Mouse (Mus musculus): ENCODE measurements around the gene Gpc6.
A peak's percentile ranks its signal among the peaks of the same experiment; 100 is the strongest.

Gpc6 gene

DNA sequence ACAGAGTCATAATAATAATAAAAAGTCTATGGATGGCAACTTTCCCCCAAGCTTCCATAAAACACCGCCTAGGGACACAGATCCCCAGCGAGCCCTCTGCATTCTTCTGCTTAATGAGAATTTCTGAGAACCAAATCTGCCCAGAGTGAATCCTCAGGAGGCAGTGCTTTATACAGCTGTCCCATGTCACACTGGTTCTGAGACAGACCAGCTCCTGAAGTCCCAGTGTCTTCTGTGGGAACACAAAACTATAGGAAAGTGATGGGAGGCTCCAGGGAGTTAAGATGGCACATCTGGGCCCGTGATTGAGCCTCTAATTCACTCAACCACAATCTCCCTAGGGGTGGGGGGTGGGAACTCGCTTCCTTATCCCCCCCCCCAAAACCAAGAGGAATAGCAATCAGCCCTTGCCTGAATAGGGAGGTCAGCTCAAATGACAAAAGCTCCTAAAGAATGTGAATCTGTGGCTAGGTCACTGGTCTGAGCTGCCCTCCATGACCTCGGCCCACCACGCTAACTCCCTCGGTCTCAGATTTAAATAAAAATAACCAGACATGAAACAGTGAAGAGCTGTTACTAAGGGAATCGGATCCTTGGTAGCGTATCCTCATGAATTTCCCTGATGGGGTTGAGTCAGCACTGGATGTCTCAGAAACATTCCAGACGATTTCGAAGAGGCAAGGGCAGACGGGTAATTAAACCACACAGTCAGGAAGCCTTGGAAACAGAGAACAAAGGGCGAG is 1005.2 kb downstream of the Gpc6 start:
- peak; percentile 87 for DNase-seq (ENCODE audit: low spot score)

DNA sequence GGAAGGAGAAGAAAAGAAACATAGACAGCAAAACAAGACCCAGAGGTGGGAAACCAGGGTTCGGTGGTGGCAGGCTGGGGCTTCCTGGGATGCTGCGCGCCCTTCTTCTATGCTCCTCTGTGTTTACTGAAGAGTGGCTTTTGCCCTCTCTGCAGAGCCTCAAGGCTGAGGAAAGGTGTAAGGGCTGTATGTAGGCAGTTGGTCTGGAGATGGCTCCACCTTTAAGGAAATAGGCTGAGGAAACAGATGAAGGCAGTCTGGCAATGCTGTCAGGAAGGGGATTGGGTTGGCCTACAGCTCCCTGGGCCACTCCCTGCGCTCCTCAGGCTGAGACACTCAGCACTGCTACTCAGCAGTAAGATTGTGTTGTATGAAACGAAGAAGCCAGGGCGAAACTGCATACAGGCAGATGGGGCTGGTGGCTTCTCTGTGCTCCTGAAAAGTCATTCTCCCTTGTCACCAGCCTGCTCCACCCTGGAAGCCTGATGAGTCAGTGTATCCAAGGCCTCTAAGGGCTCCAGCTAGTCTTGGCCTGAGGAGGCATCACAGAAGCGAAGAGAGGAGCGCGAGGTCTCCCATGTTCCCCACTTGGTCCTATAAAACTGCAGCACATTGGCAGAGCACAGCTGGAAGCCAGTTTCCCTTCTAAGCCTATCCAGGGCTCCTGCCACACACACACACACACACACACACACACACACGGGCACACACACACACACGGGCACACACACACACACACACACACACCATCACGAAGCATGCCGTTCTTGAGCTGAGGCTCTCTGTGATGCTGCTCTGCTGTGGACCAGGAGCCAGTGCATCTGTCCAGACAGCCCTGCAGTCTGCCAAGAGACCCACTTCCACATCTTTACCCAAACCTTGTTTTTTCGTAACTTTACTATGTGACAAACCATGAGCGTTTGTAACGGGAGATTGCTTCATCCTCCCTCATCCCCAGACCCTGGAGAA is 1006.0 kb downstream of the Gpc6 start:
- peak; percentile 66 for DNase-seq (ENCODE audit: low spot score)

DNA sequence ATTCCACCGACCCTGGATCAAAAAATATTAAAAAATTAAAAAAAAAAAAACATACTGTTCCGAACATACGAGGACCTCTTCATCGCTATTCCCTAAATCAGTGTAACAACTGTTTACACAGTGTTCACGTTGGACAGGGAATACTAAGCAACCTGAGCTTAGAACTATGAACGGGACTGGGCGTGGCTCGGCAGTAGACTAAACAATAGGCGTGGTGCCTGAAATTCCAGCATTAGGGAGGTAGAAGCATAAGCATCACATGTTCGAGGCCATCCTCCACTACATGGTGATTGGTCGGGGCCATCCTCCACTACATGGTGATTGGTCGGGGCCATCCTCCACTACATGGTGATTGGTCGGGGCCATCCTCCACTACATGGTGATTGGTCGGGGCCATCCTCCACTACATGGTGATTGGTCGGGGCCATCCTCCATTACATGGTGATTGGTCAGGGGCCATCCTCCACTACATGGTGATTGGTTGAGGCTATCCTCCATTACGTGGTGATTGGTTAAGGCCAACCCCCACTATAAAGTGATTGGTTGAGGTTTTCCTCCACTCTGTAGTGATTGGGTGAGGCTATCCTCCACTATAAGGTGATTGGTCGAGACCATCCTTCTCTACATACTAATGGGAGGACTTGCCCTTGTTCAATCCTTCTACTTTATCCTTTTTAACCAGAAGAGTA is 1007.2 kb downstream of the Gpc6 start:
- no peak for DNase-seq (ENCODE audit: low spot score)

DNA sequence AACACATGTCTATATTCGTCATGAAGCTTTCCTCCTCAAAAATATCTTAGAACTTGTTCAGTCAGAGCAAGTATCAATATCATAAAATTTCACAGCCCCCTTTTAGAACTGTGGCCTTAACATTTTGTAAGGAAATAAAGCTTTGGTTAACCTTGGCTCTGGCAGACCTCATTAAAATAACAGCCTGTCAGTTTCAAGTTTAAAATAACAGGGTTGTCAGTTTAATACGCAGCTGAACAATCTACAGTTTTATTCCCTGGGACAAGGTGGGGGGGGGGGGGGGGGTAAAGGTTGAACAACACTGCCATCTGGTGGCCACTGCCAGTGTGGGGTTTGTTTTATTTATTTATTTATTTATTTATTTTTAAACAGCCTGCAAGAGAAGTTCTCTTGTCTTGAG is 1013.4 kb downstream of the Gpc6 start:
- DNase-seq (ENCODE audit: low spot score), result peak; percentile 73

DNA sequence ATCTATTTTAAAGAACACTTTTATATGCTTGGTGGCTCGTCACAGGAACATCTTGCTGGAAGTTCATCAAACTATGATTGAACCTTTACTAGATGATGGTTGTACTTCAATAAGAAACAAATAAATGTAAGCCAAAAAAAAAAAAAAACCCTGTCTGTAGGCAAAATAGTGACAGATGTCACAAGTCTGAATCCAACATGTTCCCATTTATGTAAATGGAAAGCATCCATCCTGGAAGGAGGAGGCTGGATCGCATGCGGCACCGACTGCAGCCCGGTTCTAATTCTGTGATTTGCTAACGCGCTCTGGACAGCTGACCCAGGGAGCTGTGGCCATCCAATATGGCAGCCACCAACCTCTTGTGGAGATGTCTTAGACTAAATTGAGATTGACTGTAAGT is 1014.4 kb downstream of the Gpc6 start:
- DNase-seq (ENCODE audit: low spot score), result no peak

DNA sequence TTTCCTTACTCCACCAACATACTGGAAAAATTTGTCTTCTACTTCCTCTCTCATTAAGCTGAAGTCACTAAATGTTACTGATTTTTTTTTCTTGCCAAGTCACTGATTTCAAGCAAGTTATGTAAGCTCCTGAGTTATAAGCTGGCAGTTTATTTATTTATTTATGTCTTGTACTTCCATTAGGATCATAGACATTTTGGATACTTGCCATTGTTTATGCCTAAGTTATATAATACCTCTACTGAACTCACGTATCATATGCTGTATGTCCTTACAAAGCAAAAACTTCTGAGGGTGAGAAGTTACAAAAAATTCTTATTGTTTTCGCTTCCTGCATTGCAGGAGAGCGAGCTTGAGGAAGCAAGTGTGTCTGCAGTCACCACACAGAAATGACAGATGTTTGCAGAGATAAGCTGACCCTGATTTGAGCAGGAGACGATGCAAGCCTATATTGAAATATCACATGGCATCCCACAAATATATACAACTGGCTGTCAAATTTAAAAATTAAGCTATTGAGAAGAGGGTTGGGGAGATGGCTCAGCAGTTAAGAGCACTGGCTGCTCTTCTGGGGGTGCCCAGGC is 1020.9 kb downstream of the Gpc6 start:
- DNase-seq (ENCODE audit: low spot score), result no peak

DNA sequence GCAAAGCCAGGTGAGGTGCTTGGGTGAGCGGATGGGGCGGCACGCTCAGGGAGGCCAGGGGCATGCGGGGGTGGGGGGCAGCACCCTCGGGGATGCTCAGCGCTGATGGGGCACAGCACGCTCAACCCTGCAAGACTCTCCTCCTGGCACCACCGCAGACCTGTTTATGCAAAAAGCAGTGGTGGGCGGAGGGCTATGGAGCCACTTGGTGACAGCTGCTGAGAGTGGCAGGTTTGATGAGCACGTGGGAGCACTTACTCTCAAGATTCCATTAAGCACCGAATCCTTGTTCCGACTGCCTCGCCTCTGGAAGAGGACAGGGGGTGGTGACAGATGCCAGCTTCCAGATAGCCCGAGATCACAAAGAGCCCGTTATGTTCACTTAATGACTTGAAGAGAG is 1026.2 kb downstream of the Gpc6 start:
- DNase-seq (ENCODE audit: low spot score), result peak; percentile 22

DNA sequence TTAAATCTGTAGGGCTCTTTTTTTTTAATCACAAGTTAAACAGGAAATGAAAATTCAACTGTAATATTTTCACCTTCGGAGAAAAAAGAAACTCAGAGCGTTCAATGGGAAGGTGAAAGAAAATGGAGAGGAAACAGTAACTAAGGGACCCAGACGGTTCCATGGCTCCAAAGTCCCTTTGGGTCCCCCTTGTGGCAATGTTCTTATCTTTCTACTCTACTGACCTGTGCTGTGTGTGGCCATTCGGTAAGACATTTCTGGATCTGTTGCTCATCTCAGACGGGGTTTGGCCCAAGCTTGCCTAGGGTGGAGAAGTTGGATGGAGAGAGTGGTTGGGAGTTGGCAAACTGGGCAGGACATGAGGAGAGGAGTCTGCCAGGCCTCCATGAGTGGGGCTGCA is 1026.6 kb downstream of the Gpc6 start:
- DNase-seq (ENCODE audit: low spot score), result peak; percentile 57

DNA sequence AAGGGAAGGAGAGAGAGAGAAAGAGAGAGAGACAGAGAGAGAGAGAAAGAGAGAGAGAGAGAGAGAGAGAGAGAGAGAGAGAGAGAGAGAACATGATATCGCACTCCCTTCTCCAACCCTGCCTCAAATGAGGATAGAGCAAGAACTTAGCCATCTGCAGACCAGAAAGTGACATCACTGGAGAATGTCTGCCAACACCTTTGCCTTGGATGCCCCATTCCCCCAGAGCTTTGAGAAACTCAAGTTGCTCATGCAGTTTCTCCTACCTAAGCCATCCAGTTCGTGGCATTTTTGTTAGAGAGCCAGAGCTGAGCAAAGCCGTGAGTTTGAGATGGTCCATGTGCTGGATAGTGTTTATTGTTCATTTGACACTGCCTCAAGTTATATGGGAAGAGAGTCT is 1030.9 kb downstream of the Gpc6 start:
- DNase-seq (ENCODE audit: low spot score), result no peak

DNA sequence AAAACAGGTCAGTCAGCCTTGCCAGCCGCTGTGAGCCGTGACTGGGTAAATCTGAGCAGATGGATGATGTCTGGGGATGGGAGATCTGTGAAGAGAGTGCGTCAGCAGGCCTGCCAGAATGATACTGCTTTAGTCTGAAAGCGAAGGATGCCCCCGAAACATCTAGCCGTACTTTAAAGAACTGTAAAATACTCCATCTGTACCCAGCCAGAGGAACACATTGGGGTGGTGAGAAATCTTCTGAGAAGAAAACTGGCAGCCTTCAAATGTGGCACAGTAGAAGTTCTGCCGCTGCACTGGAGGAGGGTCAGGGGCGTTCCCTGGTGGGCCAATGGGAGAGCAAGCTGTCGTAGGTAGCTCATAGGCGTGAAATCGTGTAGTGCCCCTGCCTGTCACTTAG is 1033.3 kb downstream of the Gpc6 start:
- DNase-seq (ENCODE audit: low spot score), result no peak

DNA sequence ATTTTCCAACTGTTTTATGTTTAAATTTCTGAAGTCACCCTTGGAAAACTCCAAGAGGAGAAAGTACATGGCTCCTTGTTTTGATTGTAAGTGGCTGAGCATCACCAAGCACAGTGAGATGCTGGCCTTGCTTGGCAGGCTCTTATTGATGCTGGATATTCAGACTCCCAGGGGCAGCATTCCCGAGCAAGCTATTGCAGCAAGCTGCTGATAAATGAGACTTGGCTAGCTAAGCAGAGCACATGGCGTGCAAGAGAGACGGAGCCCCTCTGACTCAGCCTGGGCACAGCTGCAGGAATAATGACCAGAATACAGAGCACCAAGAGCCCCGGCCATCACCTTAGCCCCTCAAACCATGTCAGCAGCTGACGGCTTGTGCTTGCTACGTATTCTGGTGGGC is 1036.2 kb downstream of the Gpc6 start:
- no peak for DNase-seq (ENCODE audit: low spot score)

DNA sequence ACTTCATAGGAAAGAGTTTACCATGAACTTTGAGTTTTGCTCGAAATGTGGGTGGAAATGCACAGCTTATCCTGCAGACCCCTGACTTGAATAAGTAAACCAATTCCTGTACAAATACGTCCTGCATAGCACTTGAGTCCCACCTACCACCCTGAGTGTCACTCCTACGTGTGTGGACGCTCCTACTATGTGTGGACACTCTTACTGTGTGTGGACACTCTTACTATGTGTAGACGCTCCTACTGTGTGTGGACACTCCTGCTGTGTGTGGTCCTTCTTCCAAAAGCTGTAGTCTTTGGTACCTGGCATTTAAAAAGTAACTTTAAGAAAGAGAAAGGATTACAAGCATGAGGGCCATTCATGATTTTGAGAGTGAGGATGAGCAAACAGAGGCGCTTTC is 1036.7 kb downstream of the Gpc6 start:
- no peak for DNase-seq (ENCODE audit: low spot score)

DNA sequence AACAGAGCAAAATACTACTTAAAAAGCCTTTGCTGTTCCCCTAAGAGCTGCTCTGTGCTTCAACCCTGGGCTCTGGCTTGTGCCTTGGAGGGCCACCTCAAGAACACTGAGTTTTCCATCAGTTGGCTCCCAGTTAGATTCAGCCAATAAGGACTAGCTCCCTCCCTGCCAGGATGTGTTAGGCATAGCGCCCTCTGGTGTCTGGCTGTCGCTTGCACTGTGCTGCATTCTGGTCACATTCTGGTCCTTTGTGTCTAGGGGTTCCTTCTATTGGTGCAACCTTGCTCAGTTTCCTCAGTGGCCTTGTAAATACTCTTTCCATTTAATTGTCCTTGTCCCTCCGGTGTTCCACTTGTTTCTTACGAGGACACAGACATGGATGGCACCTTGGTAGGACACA is 1037.3 kb downstream of the Gpc6 start:
- peak; percentile 69 for DNase-seq (ENCODE audit: low spot score)

DNA sequence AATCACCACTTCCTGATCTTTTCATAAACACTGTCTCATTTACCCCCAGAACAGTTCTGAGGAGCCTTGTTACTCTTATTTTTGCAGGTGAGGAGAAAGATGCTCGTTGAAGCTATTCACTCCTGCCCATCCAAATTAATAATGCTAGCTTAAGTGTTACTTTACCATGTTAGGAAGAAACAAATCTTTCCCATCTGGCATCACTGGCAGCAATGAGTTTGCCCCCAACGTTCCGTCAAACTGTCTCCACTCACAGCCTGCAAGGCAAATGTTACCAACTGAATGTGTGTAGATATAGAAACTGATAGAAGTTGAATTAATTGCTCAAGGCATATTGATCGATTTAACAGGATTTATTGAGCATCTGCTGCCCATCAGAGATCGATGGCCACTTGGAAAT is 1047.5 kb downstream of the Gpc6 start:
- DNase-seq (ENCODE audit: low spot score), result no peak

DNA sequence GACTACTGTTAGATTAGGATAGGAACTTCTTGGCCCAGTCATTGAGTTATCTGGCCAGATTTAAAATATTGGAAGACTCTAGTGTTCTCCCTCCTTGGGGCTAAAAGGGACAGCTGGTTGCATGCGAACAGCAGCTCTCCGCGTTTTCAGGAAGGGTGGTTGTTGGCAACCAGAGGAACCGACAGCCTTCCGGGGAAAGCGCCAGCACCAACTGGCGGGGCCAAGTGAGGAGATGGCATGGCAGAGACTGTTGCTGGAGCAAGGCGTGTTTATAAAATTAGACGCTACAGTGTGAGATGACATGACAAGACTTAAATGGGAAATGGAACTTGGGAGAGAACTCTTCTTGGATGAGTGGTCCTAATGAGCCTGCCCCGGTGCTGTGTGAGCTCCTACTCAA is 1056.4 kb downstream of the Gpc6 start:
- no peak for DNase-seq (ENCODE audit: low spot score)

DNA sequence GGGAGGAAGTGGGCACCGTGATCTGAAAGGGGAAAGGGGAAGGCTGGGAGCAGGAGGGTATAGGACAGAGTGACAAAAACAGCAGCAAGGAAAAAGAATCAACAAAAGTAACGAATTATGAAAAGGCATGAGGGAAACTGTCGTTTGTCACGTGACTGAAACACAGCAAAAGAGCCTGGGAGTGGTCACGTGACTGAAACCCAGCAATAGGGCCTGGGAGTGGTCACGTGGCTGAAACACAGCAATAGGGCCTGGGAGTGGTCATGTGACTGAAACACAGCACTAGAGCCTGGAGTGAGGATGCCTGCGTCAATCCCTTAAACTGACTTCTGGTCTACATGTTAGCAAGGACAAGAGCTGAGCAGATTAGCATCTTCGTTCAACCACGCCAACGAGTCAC is 1063.3 kb downstream of the Gpc6 start:
- no peak for DNase-seq (ENCODE audit: low spot score)

DNA sequence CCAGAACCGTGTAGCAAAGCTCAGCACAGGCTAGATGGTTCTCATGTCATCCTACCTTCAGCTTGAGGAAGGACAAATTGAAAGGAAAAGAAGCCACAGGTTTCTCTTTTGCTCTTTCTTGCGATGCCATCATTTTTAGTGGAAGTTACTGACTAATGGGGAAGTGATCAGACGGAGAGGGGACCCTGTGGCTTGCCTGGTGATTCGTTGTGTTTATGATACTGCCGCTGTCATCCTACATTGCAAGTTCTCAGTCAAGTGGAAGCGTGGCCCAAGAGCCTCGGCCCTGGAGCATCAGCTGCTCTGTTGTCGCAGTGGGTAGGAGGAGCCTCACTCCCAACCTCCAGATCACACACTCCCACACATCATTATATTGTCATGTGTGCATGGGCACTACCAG is 1065.1 kb downstream of the Gpc6 start:
- no peak for DNase-seq (ENCODE audit: low spot score)

DNA sequence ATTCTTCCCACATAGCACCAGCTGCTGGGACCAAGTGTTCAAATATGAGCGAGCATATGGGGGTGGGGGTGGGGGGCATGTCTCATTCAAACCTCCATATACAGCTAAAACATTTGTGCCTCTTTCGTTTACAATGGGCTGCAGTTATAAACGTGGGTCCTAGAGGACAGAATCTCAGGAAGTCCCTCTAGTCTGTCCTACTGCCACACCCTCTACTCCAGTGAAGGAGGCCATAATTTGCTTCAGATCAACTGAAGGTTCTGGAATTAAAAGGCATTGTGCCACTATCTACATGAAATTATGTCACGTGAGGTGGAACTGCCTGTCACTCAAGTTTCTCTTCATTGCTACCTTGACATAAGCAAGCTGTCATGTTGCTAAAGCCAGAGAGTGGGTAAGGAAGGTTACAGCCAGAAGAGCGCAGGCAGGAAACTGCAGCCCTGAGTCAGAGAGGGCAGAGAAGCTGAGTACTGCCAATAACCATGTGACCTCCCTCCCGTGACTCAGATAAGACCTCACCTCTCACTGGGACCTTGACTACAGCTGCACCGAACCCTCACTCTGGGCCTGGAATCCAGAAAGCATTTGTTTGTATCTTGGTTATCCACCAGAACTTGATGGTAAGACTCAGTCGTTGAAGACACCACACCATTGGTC is 1067.6 kb downstream of the Gpc6 start:
- no peak for DNase-seq (ENCODE audit: low spot score)

DNA sequence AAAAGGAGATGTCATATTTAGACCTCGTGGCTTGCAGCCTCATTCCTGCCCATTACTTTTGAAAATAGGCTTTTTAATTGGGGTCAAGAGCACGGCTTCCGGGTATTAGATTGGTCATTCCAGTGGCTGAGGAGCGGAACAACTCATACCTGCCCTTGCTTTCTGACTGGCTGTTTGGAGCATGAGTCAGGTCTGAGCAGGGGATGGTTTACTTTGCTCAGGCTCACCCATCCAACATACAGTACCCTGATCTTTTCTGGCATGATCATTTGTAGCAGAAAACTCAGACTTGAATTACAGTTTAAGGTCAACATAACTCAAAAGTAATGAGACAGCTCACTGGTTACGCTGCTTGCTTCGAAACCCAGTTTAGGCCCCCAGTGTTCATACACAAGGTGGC is 1068.7 kb downstream of the Gpc6 start:
- no peak for DNase-seq (ENCODE audit: low spot score)

DNA sequence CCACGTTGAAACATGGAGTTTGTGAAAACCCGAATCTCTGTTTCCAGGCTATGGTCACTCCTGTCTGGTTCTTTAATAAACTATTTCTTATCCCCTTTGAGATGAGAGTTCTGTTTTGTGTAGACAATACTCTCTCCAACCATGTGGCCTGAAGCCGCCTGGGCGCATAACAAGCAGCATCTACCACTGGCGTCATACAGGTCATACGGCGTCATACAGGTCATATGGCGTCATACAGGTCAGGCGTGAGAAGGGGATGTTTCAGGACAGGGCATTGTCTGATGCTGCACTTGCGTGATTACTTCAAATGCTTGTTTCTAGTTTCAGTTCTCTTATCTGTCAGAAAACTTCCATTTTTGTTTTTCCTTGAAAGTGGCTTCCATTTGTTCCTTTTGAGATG is 1079.3 kb downstream of the Gpc6 start:
- no peak for DNase-seq (ENCODE audit: low spot score)

DNA sequence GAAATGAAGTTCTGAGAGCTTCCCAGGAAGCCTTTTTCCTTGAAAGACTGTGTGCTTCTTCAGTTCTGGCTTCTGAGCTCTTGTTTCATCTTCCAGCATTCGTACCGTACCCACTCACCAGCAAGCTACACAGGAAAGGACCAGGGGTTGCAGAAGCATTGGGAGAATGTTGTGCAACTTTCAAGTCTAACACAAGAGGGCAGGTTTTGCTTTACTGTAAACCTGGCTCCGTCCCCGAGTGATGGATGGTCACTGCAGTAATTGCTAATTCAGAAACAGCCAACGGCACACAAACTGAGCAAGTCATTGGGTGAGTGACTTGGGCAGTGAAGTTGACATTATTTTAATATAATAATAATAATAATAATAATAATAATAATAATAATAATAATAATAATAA is 1080.6 kb downstream of the Gpc6 start:
- peak; percentile 84 for DNase-seq (ENCODE audit: low spot score)

DNA sequence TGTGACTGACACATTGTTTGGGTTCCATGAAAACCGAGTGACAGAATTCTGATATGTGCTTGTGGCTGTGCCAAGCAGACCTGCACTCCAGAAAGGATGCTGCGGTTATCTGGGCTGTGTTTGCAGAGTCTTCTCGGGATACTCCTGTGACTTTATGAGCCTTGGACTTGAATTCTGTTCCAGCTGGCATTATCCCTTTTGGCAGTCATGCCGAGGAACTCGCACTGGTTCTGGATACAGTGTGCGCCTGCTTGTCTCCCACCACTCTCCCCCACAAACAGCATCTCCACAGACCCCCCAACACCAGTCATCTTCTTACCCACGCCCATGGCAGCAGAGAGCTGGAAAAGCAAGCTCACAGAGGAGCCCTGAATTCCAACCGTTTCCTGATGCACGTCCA is 1084.4 kb downstream of the Gpc6 start:
- no peak for DNase-seq (ENCODE audit: low spot score)

All from embryo, embryonic 10.5 days (tissue).